Mouse (Mus musculus) myocyte (in vitro differentiated cells): ENCODE results near the gene Dscaml1. TPM values are rescaled to one million over a fixed set of nuclear protein-coding genes. Genes with fewer than 3 reads are reported as not detected.

Experiments used
- H3K27me3 ChIP-seq: one replicate; pipeline ENCODE4 v1.6.1; 2011; ENCODE audit not compliant: control insufficient read depth, insufficient read depth, insufficient read length
- H3K36me3 ChIP-seq: one replicate; pipeline ENCODE4 v1.6.1; 2011; ENCODE audit not compliant: control insufficient read depth, insufficient read depth
- H3K4me2 ChIP-seq: one replicate; pipeline ENCODE4 v1.6.1; 2011; ENCODE audit warnings: low read depth, control low read depth
- H3K4me3 ChIP-seq: one replicate; pipeline ENCODE4 v1.5.1; 2011; ENCODE audit warnings: mild to moderate bottlenecking, control low read depth, moderate library complexity
- H3K79me2 ChIP-seq: one replicate; pipeline ENCODE4 v1.6.1; 2011; ENCODE audit not compliant: control insufficient read depth, insufficient read depth
- H3ac ChIP-seq: one replicate; pipeline ENCODE4 v1.6.1; 2011; ENCODE audit not compliant: control insufficient read depth, insufficient read length
- CEBPB ChIP-seq: IDR thresholded peaks from 2 replicates; pipeline ENCODE4 v1.6.1; 2011; ENCODE audit warnings: mild to moderate bottlenecking, moderate library complexity; ENCODE audit not compliant: poor library complexity, insufficient read depth, severe bottlenecking
- E2F4 ChIP-seq: IDR thresholded peaks from one replicate; pipeline ENCODE4 v1.6.1; 2011; ENCODE audit warnings: mild to moderate bottlenecking, control low read depth, moderate library complexity; ENCODE audit not compliant: insufficient read depth
- MAX ChIP-seq: IDR thresholded peaks from one replicate; pipeline ENCODE4 v1.6.1; 2011; ENCODE audit warnings: low read depth, mild to moderate bottlenecking, control low read depth
- MYOD1 ChIP-seq, 3 experiments: IDR thresholded peaks; one replicate each; pipeline ENCODE4 v1.6.1; 2011; ENCODE audit warnings: control low read depth in 2 of 3, low read depth in 2 of 3, mild to moderate bottlenecking in 2 of 3, moderate library complexity in 1 of 3; ENCODE audit not compliant: insufficient read length in 2 of 3, control insufficient read depth in 1 of 3
- MYOG ChIP-seq, 3 experiments: IDR thresholded peaks; one replicate each; pipeline ENCODE4 v1.6.1; 2011; ENCODE audit warnings: control low read depth in 2 of 3, low read depth in 2 of 3, mild to moderate bottlenecking in 2 of 3; ENCODE audit not compliant: insufficient read length in 2 of 3, control insufficient read depth in 1 of 3, insufficient read depth in 1 of 3
- POLR2A ChIP-seq: IDR thresholded peaks from one replicate; pipeline ENCODE4 v1.6.1; 2011; ENCODE audit warnings: low read depth, mild to moderate bottlenecking, control low read depth, moderate library complexity; ENCODE audit not compliant: insufficient read length
- POLR2AphosphoS2 ChIP-seq: IDR thresholded peaks from one replicate; pipeline ENCODE4 v1.6.1; 2011; ENCODE audit warnings: low read depth, control low read depth; ENCODE audit not compliant: insufficient read length
- REST ChIP-seq: IDR thresholded peaks from one replicate; pipeline ENCODE4 v1.6.1; 2011; ENCODE audit warnings: mild to moderate bottlenecking, control low read depth, moderate library complexity; ENCODE audit not compliant: insufficient read depth, insufficient read length
- SRF ChIP-seq: IDR thresholded peaks from one replicate; pipeline ENCODE4 v1.6.1; 2011; ENCODE audit warnings: low read depth; ENCODE audit not compliant: control insufficient read depth, insufficient read length
- TCF12 ChIP-seq: IDR thresholded peaks from one replicate; pipeline ENCODE4 v1.6.1; 2011; ENCODE audit warnings: mild to moderate bottlenecking, control low read depth; ENCODE audit not compliant: poor library complexity, insufficient read depth, severe bottlenecking
- TCF3 ChIP-seq: IDR thresholded peaks from one replicate; pipeline ENCODE4 v1.6.1; 2011; ENCODE audit warnings: low read depth, control low read depth; ENCODE audit not compliant: insufficient read length
- USF1 ChIP-seq: IDR thresholded peaks from one replicate; pipeline ENCODE4 v1.6.1; 2011; ENCODE audit warnings: low read depth, mild to moderate bottlenecking, control low read depth, moderate library complexity
- polyA plus RNA-seq: library from polyadenylated mRNA; unstranded; fragments of >200 nt; fragmentation: generic; extraction: Trizol; gene quantifications from one replicate; pipeline ENCODE4 v1.2.1, GENCODE M21; 2012; ENCODE audit warnings: missing spikeins

Gene Dscaml1
- polyA plus RNA-seq, 1 experiment, result not detected

DNA sequence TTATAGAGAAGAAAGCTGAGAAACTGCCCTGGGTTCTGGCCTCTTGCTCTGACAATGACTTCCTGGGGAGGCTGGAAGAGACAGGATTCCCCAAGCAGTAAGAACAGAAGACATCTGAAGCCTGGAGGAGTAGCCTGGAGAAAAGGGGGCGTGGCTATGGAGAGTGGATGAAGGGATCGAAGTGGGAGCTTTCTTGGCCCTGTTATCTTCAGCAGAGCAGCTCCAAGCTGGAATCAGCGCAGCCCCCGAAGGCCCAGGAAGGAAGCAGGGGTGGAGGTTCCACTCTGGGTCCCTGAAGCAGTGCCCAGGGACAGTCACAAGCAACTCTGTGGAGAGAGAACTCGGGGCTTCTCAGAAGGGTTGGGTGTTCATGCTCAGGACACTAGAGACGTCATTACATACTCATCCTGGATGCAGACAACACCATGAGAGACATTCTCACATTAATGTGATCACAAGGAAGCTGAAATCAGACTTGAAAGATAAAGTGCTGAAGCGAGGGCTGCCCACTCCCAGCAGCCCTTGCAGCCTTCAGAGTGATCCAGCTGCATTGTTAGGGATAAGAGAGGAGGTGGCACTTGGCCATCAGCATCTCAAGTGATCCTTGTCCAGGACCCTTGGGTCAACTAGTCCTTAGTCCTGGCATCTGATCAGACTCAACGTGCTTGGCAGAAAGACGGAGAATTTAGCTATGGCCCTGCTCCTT is 146.5 kb downstream of the Dscaml1 start:
- Histone ChIP-seq H3K79me2 (no peaks in the 10 kb centered on the region), H3K36me3 (no peaks in the 10 kb centered on the region), H3K27me3 (peaks cover 4% of the 10 kb centered on the region), H3ac (no peak overlapping the region), H3K4me2 (no peak overlapping the region), H3K4me3 (no peak overlapping the region)
- TF ChIP-seq USF1 (no peak), MYOG (IDR thresholded peaks at IDR 0.05; ENCODE audit: control insufficient read depth in 1 of 3, insufficient read depth in 1 of 3, insufficient read length in 2 of 3, low read depth in 2 of 3) (no peak), REST (no peak), MAX (no peak), TCF3 (no peak), E2F4 (no peak), MYOD1 (IDR thresholded peaks at IDR 0.05; ENCODE audit: control insufficient read depth in 1 of 3, insufficient read length in 2 of 3, low read depth in 2 of 3) (no peak), SRF (no peak), POLR2AphosphoS2 (no peak), TCF12 (no peak), CEBPB (no peak), POLR2A (no peak)

DNA sequence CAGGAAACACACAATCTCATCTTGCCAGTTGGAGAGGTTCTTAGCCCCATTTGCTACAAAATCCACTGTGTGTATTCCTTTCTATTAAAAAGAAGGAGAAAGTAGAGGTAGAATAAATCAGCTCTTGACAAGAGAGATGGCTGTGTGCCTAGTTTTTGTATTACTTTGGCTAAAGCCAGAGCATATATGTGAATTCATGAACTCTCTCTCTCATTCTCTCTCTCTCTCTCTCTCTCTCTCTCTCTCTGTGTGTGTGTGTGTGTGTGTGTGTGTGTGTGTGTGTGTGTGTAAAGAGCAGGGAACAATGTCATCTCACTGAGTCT is 147.0 kb downstream of the Dscaml1 start:
- Histone ChIP-seq H3K79me2 (no peaks in the 10 kb centered on the region), H3K4me3 (no peak overlapping the region), H3K36me3 (no peaks in the 10 kb centered on the region), H3K27me3 (no peaks in the 10 kb centered on the region), H3K4me2 (no peak overlapping the region), H3ac (no peak overlapping the region)
- TF ChIP-seq POLR2AphosphoS2 (no peak), REST (no peak), MYOG (IDR thresholded peaks at IDR 0.05; ENCODE audit: control insufficient read depth in 1 of 3, insufficient read depth in 1 of 3, insufficient read length in 2 of 3, low read depth in 2 of 3) (no peak), USF1 (no peak), MYOD1 (IDR thresholded peaks at IDR 0.05; ENCODE audit: control insufficient read depth in 1 of 3, insufficient read length in 2 of 3, low read depth in 2 of 3) (no peak), POLR2A (no peak), TCF12 (no peak), TCF3 (no peak), MAX (no peak), CEBPB (no peak), E2F4 (no peak)

DNA sequence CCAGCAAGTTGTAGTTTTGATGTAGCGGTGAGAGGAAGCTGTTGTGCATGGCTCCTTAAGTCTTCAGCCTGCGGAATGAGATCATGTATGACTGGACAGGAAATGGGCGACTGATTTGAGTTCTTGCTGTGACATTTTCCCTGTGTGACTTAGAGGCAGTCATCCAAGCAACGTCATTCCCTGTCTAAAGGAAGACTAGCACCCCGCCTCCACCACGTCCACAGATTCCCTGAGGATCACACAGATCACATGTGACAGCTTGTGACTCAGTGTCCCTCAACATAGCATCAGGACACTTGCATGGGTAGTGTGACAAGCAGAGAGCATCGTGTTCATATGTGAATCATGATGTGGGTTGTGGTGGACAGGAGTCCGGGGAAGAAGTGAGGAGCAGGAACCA is 147.6 kb downstream of the Dscaml1 start:
- H3K4me2 ChIP-seq, result no peak overlapping the region
- no peaks in the 10 kb centered on the region for H3K79me2 ChIP-seq
- H3ac ChIP-seq, result no peak overlapping the region
- no peak for TF ChIP-seq E2F4
- TF ChIP-seq SRF, result no peak
- no peak for TF ChIP-seq POLR2AphosphoS2
- no peak for TF ChIP-seq USF1
- no peak for TF ChIP-seq REST
- no peak for TF ChIP-seq CEBPB
- no peak for TF ChIP-seq TCF12
- TF ChIP-seq MAX, result no peak
- TF ChIP-seq MYOD1 (IDR thresholded peaks at IDR 0.05; ENCODE audit: control insufficient read depth in 1 of 3, insufficient read length in 2 of 3, low read depth in 2 of 3), result no peak
- TF ChIP-seq POLR2A, result no peak
- no peak for TF ChIP-seq MYOG (IDR thresholded peaks at IDR 0.05; ENCODE audit: control insufficient read depth in 1 of 3, insufficient read depth in 1 of 3, insufficient read length in 2 of 3, low read depth in 2 of 3)
- TF ChIP-seq TCF3, result no peak
- H3K4me3 ChIP-seq, result no peak overlapping the region
- no peaks in the 10 kb centered on the region for H3K27me3 ChIP-seq
- no peaks in the 10 kb centered on the region for H3K36me3 ChIP-seq

DNA sequence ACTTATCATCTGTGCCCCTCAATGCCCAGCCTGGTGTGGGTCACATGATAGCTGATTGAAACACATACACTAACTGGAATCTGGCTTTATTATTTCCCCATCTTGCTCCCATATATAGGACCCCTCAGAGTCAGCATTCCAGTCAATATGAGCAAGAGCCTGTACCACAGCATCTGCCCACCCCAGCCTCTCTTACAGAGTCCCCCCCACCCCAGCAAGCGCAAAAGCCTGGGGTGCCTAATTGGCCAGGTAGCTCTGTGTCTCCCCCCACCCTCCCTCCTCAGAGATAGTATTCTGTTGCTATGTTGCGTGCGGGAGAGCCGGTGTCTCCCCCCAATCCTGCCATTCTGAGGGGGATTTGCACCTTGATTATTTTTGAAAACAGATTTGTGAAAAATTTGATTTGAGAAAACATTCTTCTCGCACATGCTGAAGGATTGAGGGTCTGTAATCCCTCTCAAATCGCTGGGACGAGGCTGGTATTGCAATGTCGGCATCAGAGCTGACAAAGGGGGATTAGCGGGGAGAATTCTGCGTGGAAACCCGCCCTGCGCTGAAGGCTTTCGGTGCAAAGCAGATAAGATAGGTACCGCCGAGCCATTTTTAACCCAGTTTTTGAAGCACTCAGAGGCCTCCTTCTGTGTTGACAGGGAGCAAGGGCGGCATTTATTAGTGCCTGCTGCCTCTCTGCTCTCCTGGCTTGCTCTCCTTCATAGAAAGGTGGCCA is 153.8 kb downstream of the Dscaml1 start:
- TF ChIP-seq POLR2AphosphoS2, result no peak

DNA sequence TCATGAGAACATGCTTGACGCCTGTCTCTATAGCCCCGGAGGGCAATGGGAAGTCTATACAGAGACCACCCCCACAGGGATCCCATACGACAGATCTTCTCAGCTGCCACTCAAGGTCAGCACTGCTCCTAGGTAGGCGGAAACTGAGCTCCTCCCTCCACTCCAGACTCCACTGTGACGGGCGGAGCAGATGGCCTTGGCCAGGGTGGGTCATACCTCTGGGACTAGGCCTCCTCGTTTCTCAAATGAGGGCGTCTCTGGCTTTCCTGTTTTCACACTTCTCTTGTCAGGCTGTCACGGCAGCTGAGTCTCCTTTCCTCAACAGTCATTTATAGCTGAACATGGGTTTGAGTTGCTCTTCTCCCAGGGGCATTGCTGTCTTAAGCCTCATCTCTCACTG is 160.0 kb downstream of the Dscaml1 start:
- no peak for TF ChIP-seq POLR2AphosphoS2
- TF ChIP-seq CEBPB, result no peak
- no peak for TF ChIP-seq MYOD1 (IDR thresholded peaks at IDR 0.05; ENCODE audit: control insufficient read depth in 1 of 3, insufficient read length in 2 of 3, low read depth in 2 of 3)
- TF ChIP-seq TCF3, result no peak
- TF ChIP-seq MYOG (IDR thresholded peaks at IDR 0.05; ENCODE audit: control insufficient read depth in 1 of 3, insufficient read depth in 1 of 3, insufficient read length in 2 of 3, low read depth in 2 of 3), result no peak
- no peak for TF ChIP-seq USF1
- no peak for TF ChIP-seq MAX
- no peak for TF ChIP-seq TCF12
- TF ChIP-seq REST, result no peak
- no peak for TF ChIP-seq E2F4
- no peak for TF ChIP-seq POLR2A
- no peak for TF ChIP-seq SRF
- H3K4me3 ChIP-seq, result no peak overlapping the region

More for the DNA sequence above, 153.8 kb downstream of the Dscaml1 start:
- peaks cover 5% of the 10 kb centered on the region for H3K27me3 ChIP-seq
- H3ac ChIP-seq, result no peak overlapping the region
- no peak overlapping the region for H3K4me2 ChIP-seq
- H3K36me3 ChIP-seq, result no peaks in the 10 kb centered on the region
- no peaks in the 10 kb centered on the region for H3K79me2 ChIP-seq
- no peak overlapping the region for H3K4me3 ChIP-seq

More for the DNA sequence above, 160.0 kb downstream of the Dscaml1 start:
- H3K4me2 ChIP-seq, result no peak overlapping the region
- no peak overlapping the region for H3ac ChIP-seq
- H3K79me2 ChIP-seq, result no peaks in the 10 kb centered on the region
- H3K27me3 ChIP-seq, result peaks cover 5% of the 10 kb centered on the region
- H3K36me3 ChIP-seq, result no peaks in the 10 kb centered on the region
